Mouse (Mus musculus): ENCODE results near the gene Slc25a35. TPM values are rescaled to one million over a fixed set of nuclear protein-coding genes. Genes with fewer than 3 reads are reported as not detected.
A peak's percentile ranks its signal among the peaks of the same experiment; 100 is the strongest.
"Not testable (repeated sequence)": the region's sequence is repeated elsewhere in the genome, so short reads cannot be mapped to it uniquely, and the experiment has no call there.

Slc25a35 gene
- total RNA-seq, 4 experiments from 2014 or later = 14.7 to 35.0 (median 28.1) TPM

DNA sequence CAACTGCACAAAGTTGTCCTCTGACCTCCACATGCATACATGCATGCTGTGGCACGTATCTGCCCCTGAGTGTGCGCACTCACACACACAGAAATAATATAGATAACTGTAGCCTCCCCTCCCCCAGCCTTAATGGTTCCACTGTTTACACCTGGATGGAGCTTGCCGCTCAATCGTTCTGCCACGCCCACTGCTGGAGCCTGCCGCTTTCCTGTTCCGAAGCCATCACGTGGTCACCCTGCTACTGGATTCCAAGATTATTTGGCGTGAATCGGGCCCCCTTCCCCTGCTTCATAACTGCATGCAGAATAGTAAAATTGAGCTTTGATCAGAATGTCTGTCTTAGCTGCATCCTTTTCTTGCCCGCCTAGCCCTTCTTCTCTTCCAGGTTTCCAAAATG is 5.8 kb upstream of the Slc25a35 start:
- not testable (repeated sequence) for DNase-seq

DNA sequence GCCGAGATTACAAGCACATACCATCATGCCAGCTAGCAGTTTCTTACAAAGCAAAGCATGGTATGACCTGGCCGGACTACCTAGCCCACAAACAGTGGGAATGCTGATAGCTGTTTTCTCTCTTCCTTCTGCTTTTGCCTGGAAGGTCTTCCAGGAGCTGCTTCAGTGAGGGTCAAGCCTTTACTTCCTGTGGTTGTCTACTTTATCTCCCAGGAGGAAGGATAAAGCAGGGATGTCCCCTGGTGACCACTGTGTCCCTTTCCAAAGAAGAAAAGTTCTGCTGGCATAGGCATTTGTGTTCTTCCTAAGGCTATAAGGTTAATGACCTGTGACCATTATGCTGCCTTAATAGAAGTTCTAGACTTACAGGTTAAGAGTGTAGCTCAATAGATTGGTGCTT is 4.5 kb upstream of the Slc25a35 start:
- DNase-seq = no peak

- DNase-seq = no peak
These were observed 2.9 kb upstream of the Slc25a35 start for GRCm38 (mm10) chr11:68965050-68965449.

GRCm38 (mm10) chr11:68965845-68966244 is 2.1 kb upstream of the Slc25a35 start:
- DNase-seq = no peak

DNA sequence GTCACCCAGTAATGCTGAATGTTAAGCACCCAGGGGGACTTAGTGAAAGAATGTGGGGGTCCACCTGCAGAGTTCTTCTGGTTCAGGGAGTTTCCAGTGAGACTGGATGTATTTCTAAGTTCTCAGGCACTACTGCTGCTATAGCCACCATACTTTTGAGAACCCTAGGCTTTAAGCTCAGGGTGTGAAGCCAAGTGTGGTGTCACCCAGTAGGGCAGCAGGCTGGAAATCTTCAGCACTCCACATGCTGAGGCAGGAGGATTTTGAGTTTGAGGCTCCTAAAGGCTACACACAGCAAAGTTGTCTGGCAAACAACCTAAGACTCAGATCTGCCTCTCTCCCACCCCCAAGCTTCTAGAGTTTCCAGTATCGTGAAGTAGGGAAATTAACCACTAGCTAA is 1.4 kb upstream of the Slc25a35 start:
- DNase-seq = no peak

DNA sequence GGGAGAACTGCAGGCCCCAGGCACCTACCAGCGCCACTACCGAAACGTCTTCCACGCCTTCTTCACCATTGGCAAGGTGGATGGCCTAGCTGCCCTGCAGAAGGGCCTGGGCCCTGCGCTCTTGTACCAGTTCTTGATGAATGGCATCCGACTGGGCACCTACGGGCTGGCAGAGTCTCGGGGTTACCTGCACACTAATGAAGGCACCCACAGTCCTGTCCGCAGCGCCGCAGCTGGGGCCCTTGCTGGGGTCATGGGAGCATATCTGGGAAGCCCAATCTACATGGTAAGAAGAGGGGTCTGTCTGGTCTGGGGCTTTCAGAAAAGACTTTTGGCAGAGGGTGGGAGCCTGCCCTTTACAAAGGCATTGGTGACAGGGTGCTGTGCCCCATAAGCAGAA is 821 bp downstream of the Slc25a35 start:
- DNase-seq = no peak

DNA sequence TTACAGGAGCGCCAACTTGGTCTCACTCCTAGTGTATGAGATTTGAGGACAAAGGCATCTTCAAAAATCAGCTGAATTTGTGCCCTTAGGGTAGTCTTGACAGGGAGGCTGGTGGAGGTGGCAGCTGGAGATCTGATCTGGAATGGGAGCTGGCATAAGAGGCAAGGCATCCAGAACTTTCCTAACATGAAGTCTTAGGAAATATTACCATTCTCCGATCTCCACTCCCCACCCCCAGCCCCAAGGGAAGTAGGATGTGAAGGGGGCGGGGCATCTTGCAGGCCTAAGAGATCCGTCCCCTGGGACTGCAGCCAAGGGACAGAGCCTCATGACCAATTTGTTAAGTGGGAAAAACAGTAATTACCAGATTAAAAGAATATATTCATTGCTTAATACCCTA is 2.3 kb downstream of the Slc25a35 start:
- no peak for DNase-seq

DNA sequence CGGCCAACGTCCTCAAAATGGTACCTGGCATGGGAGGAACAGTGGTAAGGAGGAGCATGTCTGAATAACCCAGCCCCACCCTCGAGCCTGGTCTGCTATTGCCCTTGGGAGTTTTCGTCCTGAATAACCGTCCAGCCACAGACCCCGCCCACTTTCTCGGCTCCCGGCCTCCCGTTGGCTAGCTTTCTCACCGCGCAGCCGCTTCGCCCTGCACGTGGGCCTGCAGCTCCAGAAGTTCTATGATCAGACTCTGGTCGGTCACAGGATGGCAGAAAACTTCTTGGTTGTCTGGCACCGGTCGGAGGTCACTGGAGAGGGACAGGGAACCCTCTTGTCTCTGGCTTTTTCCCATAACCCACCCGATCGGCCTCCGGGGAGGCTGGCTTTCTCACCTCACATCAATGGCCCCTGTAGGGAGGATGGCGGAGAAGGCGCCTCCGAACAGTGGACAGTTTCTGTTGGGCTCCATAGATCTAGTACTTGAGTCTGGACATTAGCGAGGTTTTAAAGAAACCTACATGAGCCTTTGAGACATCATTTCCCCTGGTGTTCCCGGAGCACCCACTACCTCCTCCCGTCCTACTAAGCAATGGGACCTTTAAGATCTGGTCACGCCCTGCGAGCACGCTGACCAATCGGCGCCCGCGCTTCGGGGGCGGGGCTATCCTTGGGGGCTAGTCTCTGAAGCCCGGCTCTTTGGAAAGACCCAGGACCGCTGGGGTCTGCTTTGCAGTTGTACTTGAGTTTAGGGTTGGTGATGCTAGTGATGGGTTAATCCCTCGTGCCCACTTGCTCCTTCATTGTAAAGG is 5.5 kb downstream of the Slc25a35 start:
- peak; percentile 87 for DNase-seq

DNA sequence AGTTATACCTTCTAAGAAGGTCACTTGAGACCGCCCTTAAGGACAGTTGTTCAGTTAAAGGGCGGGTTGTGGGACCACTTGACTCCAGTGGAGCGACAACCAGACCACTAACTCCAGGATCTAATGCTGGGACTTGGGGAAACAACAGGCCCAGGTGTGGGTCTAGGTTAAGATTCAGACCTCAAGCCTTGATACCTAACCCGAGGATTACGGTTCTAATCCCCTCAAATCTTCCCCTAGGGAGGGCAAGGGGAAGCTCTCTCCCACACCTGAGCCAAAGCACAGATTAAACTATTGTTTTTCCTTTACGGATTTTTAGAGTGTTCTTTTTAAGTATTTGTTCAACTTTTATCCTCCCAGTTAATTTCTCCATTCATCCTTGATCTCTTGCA is 6.1 kb downstream of the Slc25a35 start:
- no peak for DNase-seq

- DNase-seq = no peak
These were observed 7.2 kb downstream of the Slc25a35 start, which contains the start of gene Rangrf for GRCm38 (mm10) chr11:68975085-68975484. Rangrf (minus strand) TSS chr11:68975185.

DNA sequence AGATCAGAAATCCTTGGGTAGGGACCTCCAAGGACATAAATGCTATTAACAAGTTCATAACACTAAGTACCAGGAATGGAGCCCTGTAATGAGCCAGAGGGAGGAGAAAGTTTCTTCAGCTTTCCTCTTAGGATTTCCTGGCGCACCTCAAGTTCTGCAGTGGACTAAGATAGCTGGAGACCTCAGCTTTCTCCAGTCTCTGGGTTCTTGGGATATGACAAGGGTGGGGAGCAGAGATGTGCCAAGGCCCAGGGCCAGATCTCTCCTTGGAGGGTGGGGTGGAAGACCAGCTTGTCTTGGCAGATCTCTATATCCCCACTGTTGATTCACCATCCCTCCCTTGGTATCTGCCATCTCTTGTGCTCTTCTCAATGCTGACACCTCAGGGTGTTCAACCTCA is 7.7 kb downstream of the Slc25a35 start:
- DNase-seq = no peak

- DNase-seq = no peak
These were observed 11.4 kb downstream of the Slc25a35 start for GRCm38 (mm10) chr11:68979320-68979733.

DNA sequence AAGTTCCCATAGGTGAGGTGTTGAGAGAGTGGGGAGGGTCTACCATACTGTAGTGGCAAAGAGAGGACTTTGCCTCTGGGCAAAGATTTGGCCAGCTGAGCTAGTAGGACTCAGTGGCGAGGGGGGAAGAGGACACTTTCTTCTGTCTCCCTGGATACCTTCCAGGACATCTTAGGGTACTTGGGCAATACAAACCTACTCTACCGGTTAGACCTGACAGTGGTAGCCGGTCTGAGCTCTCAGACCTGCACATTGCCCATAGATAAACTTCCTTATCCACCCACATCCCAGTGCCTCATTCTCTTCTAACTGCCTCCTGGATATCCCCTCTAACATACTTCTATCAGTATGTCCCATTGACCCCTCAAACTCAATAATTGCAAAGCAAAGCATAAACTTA is 13.0 kb downstream of the Slc25a35 start:
- DNase-seq = no peak

DNA sequence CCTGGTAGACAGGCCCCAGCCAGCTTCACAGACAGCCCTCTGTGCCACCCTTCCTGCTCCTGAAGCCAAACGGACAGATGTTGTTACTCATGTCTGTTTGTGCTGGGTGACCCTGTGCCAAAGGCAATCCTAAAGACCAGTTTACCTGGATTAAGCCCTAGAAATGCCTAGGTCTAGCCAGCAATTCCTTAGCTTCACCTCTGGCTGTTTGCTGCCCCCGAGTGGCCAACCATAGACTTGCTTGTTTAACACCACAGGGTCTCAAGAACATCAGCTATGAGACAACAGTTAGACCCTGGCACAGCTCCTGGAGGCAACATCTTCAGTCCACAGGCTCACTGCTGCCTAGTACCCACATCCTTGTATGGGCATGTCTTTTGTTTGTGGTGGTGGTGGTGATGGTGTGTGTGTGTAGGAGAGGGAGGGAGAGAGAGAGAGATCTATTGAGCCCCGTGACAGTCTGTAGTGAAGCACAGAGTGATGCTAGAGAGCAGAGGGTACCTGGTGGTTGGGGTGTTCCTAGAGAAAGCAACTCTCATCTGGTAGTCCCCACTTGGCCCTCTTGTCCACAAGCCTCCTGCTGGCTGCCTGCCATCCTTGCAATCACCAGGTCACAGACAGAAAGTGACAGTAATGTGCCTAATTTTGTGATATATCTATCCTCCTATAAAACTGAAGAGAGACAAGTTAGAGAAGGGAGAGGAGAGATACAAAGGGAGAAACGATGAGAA is 14.9 kb downstream of the Slc25a35 start:
- DNase-seq = peak; percentile 51

DNA sequence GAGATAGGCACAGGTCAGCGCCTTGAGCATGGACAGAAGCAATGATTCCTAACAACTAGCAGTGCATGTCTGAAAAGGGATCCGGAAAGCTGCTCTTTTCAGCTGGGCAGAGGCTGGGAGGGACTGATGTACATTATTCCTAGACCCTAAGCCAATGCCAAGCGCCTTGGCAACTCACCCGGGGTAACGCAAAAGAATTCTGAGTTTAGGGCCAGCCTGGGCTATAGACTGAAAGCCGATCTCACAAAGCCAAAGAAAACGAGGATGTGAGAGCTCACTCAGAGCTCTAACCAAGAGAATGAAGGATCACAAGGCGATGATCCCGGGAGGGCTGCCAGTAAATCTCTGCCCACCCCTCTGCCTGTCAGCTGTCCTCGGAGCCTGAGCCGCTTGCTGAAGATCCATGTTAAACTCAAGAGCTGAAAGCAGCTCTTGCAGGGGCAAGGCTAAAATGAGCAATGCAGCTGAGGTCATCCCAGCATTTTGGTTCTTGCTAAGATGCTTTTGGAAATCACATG is 19.5 kb downstream of the Slc25a35 start:
- DNase-seq = no peak

GRCm38 (mm10) chr11:68988341-68988740 is 20.4 kb downstream of the Slc25a35 start:
- no peak for DNase-seq

DNA sequence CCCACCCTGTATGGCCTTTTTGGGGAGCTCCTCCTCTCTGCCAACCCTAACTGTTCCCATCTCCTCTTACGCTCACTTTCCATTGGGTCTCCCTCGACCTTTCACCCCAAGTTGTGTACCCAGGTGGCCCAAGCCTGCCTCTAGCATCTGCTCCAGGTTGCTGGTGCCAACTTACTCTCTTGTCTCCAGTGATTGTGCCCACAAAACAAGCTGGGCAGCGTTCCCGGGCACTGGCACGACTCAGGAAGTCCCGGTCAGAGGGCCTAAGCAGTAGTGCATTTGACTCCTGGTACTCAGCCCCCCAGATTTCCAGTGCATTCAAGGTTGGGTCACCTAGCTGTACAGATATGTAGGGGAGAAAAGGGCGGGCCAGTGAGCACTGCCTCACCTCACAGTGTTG is 25.2 kb downstream of the Slc25a35 start:
- no peak for DNase-seq

DNA sequence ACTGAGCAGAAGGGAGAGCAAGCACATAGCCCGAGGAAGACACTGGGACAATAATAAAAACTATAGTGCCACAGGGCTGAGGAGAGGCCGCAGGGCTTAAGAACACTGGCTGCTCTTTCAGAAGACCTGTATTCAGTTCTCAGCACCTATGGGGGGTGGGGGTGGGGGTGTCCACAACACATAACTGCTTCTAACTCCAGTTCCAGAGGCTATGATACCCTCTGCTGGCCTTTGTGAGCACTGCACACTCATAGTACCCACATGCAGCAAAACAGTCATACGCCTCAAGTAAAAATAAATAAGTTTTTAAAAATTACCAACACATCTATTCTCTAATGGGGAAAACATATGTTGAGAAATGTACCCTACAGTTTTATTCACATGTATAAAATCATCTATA is 26.4 kb downstream of the Slc25a35 start:
- no peak for DNase-seq

GRCm38 (mm10) chr11:68997080-68997479 is 29.1 kb downstream of the Slc25a35 start:
- DNase-seq = no peak

DNA sequence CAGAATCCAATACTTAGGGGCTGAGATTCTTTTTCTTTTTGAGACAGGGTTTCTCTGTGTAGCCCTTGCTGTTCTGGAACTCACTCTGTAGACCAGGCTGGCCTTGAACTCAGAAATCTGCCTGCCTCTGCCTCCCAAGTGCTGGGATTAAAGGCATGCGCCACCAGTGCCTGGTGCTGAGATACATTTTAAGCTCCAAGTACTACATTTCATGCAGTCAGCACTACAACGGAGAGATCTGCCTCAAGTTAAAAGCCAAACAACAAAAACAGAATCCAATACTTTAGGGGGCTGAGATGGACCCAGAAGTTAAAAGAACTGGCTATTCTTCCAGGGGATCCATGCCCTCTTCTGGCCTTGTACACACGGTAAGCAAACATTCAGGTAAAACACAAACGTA is 34.9 kb downstream of the Slc25a35 start:
- DNase-seq = not testable (repeated sequence)

DNA sequence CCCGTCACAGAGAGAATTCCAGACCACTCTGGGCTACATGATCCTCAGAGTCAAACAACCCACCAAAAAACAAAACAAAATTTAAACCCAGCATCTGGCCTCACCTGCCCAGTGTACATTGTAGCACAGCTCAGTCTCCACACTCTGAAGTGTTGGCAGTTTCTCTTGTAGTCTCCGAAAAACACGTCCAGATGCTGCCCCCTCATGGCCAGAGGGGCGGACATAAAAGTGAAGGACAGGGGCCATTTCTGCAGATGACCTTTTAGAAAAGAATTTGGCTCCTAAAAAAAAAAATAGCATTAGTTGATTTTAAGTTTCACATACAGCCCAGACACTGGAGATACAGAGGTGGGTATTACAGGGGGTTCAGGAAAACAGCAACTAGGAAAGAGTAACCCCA is 35.7 kb downstream of the Slc25a35 start:
- DNase-seq = peak; percentile 35

- no peak for DNase-seq
These were observed 37.3 kb downstream of the Slc25a35 start for GRCm38 (mm10) chr11:69005193-69005592.

GRCm38 (mm10) chr11:69006575-69006974 is 38.6 kb downstream of the Slc25a35 start:
- not testable (repeated sequence) for DNase-seq

Measured in adrenal gland, adult 8-10 months (tissue).